Mouse (Mus musculus): ENCODE measurements around the gene Pak2. TPM values are rescaled to one million over a fixed set of nuclear protein-coding genes. Genes with fewer than 3 reads are reported as not detected.
"Not testable (repeated sequence)": the region's sequence is repeated elsewhere in the genome, so short reads cannot be mapped to it uniquely, and the experiment has no call there.

Gene Pak2
- polyA plus RNA-seq, 1 experiment from 2014 or later: 38.7 TPM

GRCm38 (mm10) chr16:32102295-32102694 is 23.2 kb upstream of the Pak2 start:
- Histone ChIP-seq H3K27ac (ENCODE audit: low read length) (no peak overlapping the region; the same call in 1 of the 2 replicates), H3K4me3 (replicated peaks; ENCODE audit: low read length) (no peak overlapping the region), H3K9me3 (replicated peaks; ENCODE audit: control insufficient read depth, low read length) (no peaks in the 10 kb centered on the region), H3K36me3 (ENCODE audit: control insufficient read depth, insufficient read depth, low read length) (peaks cover 7% of the 10 kb centered on the region; the same call in 1 of the 2 replicates), H3K9ac (ENCODE audit: low read length) (no peak overlapping the region; the same call in 1 of the 2 replicates), H3K27me3 (ENCODE audit: control insufficient read depth, insufficient read depth, low read length) (no peaks in the 10 kb centered on the region), H3K4me2 (ENCODE audit: low read depth, low read length) (no peak overlapping the region), H3K4me1 (ENCODE audit: control insufficient read depth, insufficient read depth, low read length) (peaks cover 11% of the 10 kb centered on the region; the same call in 1 of the 2 replicates)
- no peak for ATAC-seq (ENCODE audit: insufficient read depth, low FRiP score)
- 86% methylated on average over 13 of the region's 13 CpGs for WGBS

GRCm38 (mm10) chr16:32099638-32100150 is 20.6 kb upstream of the Pak2 start, which contains the start of the genes Pigx and Cep19:
Gene Pigx (minus strand): TSS chr16:32099740.
Gene Cep19 (plus strand): TSS chr16:32099800.
- H3K36me3 ChIP-seq (ENCODE audit: control insufficient read depth, insufficient read depth, low read length): peaks cover 6% of the 10 kb centered on the region; the same call in 1 of the 2 replicates
- H3K4me1 ChIP-seq (ENCODE audit: control insufficient read depth, insufficient read depth, low read length): peaks cover 11% of the 10 kb centered on the region; the same call in 1 of the 2 replicates
- H3K9me3 ChIP-seq (replicated peaks; ENCODE audit: control insufficient read depth, low read length): no peaks in the 10 kb centered on the region
- H3K4me3 ChIP-seq (replicated peaks; ENCODE audit: low read length): peak within 1 kb of the TSS; percentile 74
- under 1% methylated on average over 34 of the region's 34 CpGs for WGBS
- peak within 1 kb of the TSS; percentile 88 for H3K4me2 ChIP-seq (ENCODE audit: low read depth, low read length)
- peak; percentile 96 for ATAC-seq (ENCODE audit: insufficient read depth, low FRiP score)
- H3K9ac ChIP-seq (ENCODE audit: low read length): peak within 1 kb of the TSS; percentile 87
- peak within 1 kb of the TSS; percentile 78 for H3K27ac ChIP-seq (ENCODE audit: low read length)
- H3K27me3 ChIP-seq (ENCODE audit: control insufficient read depth, insufficient read depth, low read length): no peaks in the 10 kb centered on the region

- under 1% methylated on average over 39 of the region's 39 CpGs for WGBS
- peak; percentile 79 for ATAC-seq (ENCODE audit: insufficient read depth, low FRiP score)
Observed at GRCm38 (mm10) chr16:32098897-32099637, 19.9 kb upstream of the Pak2 start.

GRCm38 (mm10) chr16:32097757-32098156 is 18.6 kb upstream of the Pak2 start:
- not testable (repeated sequence) for H3K4me2 ChIP-seq (ENCODE audit: low read depth, low read length); H3K9ac ChIP-seq (ENCODE audit: low read length); H3K4me3 ChIP-seq (replicated peaks; ENCODE audit: low read length); H3K9me3 ChIP-seq (replicated peaks; ENCODE audit: control insufficient read depth, low read length); H3K36me3 ChIP-seq (ENCODE audit: control insufficient read depth, insufficient read depth, low read length); ATAC-seq (ENCODE audit: insufficient read depth, low FRiP score); H3K27ac ChIP-seq (ENCODE audit: low read length); H3K27me3 ChIP-seq (ENCODE audit: control insufficient read depth, insufficient read depth, low read length)
- peaks cover 11% of the 10 kb centered on the region; the same call in 1 of the 2 replicates for H3K4me1 ChIP-seq (ENCODE audit: control insufficient read depth, insufficient read depth, low read length)
- WGBS: 72% methylated on average over 2 of the region's 2 CpGs

More at GRCm38 (mm10) chr16:32098897-32099637, 19.9 kb upstream of the Pak2 start:
- peak overlapping the region; percentile 58 for H3K4me2 ChIP-seq (ENCODE audit: low read depth, low read length)
- H3K36me3 ChIP-seq (ENCODE audit: control insufficient read depth, insufficient read depth, low read length): peaks cover 2% of the 10 kb centered on the region; the same call in 1 of the 2 replicates
- H3K4me1 ChIP-seq (ENCODE audit: control insufficient read depth, insufficient read depth, low read length): peaks cover 11% of the 10 kb centered on the region; the same call in 1 of the 2 replicates
- H3K9ac ChIP-seq (ENCODE audit: low read length): peak overlapping the region; percentile 87
- H3K4me3 ChIP-seq (replicated peaks; ENCODE audit: low read length): peak overlapping the region; percentile 74
- peak overlapping the region; percentile 78 for H3K27ac ChIP-seq (ENCODE audit: low read length)
- no peaks in the 10 kb centered on the region for H3K27me3 ChIP-seq (ENCODE audit: control insufficient read depth, insufficient read depth, low read length)
- no peaks in the 10 kb centered on the region for H3K9me3 ChIP-seq (replicated peaks; ENCODE audit: control insufficient read depth, low read length)

GRCm38 (mm10) chr16:32091466-32091865 is 12.3 kb upstream of the Pak2 start:
- Histone ChIP-seq H3K27ac (ENCODE audit: low read length) (no peak overlapping the region), H3K9me3 (replicated peaks; ENCODE audit: control insufficient read depth, low read length) (no peaks in the 10 kb centered on the region), H3K9ac (ENCODE audit: low read length) (no peak overlapping the region), H3K4me2 (ENCODE audit: low read depth, low read length) (no peak overlapping the region), H3K27me3 (ENCODE audit: control insufficient read depth, insufficient read depth, low read length) (no peaks in the 10 kb centered on the region), H3K4me3 (replicated peaks; ENCODE audit: low read length) (no peak overlapping the region), H3K36me3 (ENCODE audit: control insufficient read depth, insufficient read depth, low read length) (peaks cover 5% of the 10 kb centered on the region), H3K4me1 (ENCODE audit: control insufficient read depth, insufficient read depth, low read length) (no peaks in the 10 kb centered on the region)
- no peak for ATAC-seq (ENCODE audit: insufficient read depth, low FRiP score)
- WGBS: 85% methylated on average over 7 of the region's 7 CpGs

GRCm38 (mm10) chr16:32087629-32088443 is 8.7 kb upstream of the Pak2 start:
- Histone ChIP-seq H3K4me3 (replicated peaks; ENCODE audit: low read length) (no peak overlapping the region), H3K9ac (ENCODE audit: low read length) (peak overlapping the region; percentile 16; the same call in 1 of the 2 replicates), H3K27me3 (ENCODE audit: control insufficient read depth, insufficient read depth, low read length) (no peaks in the 10 kb centered on the region), H3K27ac (ENCODE audit: low read length) (peak overlapping the region; percentile 52), H3K9me3 (replicated peaks; ENCODE audit: control insufficient read depth, low read length) (no peaks in the 10 kb centered on the region), H3K4me1 (ENCODE audit: control insufficient read depth, insufficient read depth, low read length) (no peaks in the 10 kb centered on the region), H3K4me2 (ENCODE audit: low read depth, low read length) (no peak overlapping the region), H3K36me3 (ENCODE audit: control insufficient read depth, insufficient read depth, low read length) (peaks cover 3% of the 10 kb centered on the region)
- 60% methylated on average over 17 of the region's 17 CpGs for WGBS
- no peak for ATAC-seq (ENCODE audit: insufficient read depth, low FRiP score)

- 0% methylated on average over 29 of the region's 30 CpGs for WGBS
- ATAC-seq (ENCODE audit: insufficient read depth, low FRiP score): no peak
- H3K4me2 ChIP-seq (ENCODE audit: low read depth, low read length): peak overlapping the region; percentile 73
- no peaks in the 10 kb centered on the region for H3K9me3 ChIP-seq (replicated peaks; ENCODE audit: control insufficient read depth, low read length)
- peak overlapping the region; percentile 98 for H3K9ac ChIP-seq (ENCODE audit: low read length)
- peak overlapping the region; percentile 91 for H3K4me3 ChIP-seq (replicated peaks; ENCODE audit: low read length)
- H3K4me1 ChIP-seq (ENCODE audit: control insufficient read depth, insufficient read depth, low read length): peaks cover 14% of the 10 kb centered on the region
- H3K27ac ChIP-seq (ENCODE audit: low read length): peak overlapping the region; percentile 98
- no peaks in the 10 kb centered on the region for H3K27me3 ChIP-seq (ENCODE audit: control insufficient read depth, insufficient read depth, low read length)
- H3K36me3 ChIP-seq (ENCODE audit: control insufficient read depth, insufficient read depth, low read length): no peaks in the 10 kb centered on the region
Observed at GRCm38 (mm10) chr16:32078408-32078990, 643 bp downstream of the Pak2 start.

GRCm38 (mm10) chr16:32077648-32078407 is 1.3 kb downstream of the Pak2 start:
- no peaks in the 10 kb centered on the region for H3K27me3 ChIP-seq (ENCODE audit: control insufficient read depth, insufficient read depth, low read length)
- peak overlapping the region; percentile 73 for H3K4me2 ChIP-seq (ENCODE audit: low read depth, low read length)
- WGBS: 5% methylated on average over 13 of the region's 13 CpGs
- peak overlapping the region; percentile 98 for H3K27ac ChIP-seq (ENCODE audit: low read length)
- no peaks in the 10 kb centered on the region for H3K36me3 ChIP-seq (ENCODE audit: control insufficient read depth, insufficient read depth, low read length)
- peak overlapping the region; percentile 98 for H3K9ac ChIP-seq (ENCODE audit: low read length)
- peak overlapping the region; percentile 91 for H3K4me3 ChIP-seq (replicated peaks; ENCODE audit: low read length)
- no peaks in the 10 kb centered on the region for H3K9me3 ChIP-seq (replicated peaks; ENCODE audit: control insufficient read depth, low read length)
- H3K4me1 ChIP-seq (ENCODE audit: control insufficient read depth, insufficient read depth, low read length): peaks cover 14% of the 10 kb centered on the region
- no peak for ATAC-seq (ENCODE audit: insufficient read depth, low FRiP score)

Measured in stomach, embryonic 16.5 days (tissue).